Mouse (Mus musculus): ENCODE results near the gene Hnrnpr.

DNA sequence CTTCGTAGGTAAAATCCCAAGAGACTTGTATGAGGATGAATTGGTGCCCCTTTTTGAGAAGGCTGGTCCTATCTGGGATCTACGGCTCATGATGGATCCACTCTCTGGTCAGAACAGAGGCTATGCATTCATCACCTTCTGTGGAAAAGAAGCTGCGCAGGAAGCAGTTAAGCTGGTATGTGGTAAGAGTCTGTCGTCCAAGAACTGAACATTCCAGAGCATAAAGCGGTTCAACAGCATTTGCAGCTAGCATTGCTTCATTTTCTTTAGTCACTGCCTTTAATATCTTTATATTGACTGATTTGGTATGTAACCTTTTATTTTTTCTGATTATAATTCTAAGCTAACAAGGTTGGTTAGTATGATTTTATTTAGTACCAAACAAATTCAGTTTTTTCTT is 16.5 kb downstream of the Hnrnpr start:
- no peak for TF ChIP-seq CTCF (IDR thresholded peaks at IDR 0.05)
- no peak for TF ChIP-seq EP300 (IDR thresholded peaks at IDR 0.05)

All from lung, postnatal 0 days (tissue).